Mouse (Mus musculus): ENCODE results near the gene Gm5152.
"Not testable (repeated sequence)": the region's sequence is repeated elsewhere in the genome, so short reads cannot be mapped to it uniquely, and the experiment has no call there.

The Gm5152 gene

DNA sequence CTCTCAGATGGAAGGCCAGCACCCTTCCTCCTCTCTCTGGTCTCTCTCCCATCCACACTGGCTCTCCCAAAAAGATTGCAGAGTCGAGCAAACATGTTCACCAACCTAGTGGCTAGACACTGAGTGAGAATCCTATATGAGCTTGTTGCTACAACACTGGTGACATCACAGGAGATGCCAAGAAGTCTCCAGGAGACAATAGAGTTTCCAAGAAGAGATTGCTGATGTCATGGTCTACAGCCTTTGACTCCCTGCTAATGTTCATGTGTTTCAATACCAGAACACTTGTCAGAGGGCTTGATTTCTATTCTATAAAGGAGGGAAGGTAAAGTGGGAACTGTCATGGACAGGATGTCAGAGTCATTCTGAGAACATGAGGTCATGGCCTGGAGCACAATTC, at the start of gene Gm5152:
TSS of gene Gm5152 (minus strand) at position 101 of the 400 bp plus-strand sequence.
- DNase-seq = not testable (repeated sequence)

DNA sequence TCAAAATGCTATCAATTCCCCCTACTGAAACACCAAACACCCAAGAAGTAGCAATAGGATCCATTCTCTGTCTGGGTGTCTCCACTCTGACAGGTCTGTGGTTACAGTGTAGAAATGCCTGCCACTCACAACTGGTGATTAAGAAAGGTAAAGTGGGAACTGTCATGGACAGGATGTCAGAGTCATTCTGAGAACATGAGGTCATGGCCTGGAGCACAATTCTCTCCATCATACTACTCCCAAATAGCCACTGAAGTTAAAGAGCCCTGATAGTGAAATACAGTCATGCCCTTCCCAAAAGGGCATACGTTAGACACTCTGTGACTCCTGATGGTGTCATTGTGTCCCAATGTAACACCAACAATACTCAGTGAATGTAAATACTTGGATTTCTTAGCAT, 8.4 kb upstream of the Gm5152 start:
- not testable (repeated sequence) for DNase-seq

- not testable (repeated sequence) for DNase-seq
These were observed 556 bp downstream of the Gm5152 start for GRCm38 (mm10) chr5:10245770-10246169.

DNA sequence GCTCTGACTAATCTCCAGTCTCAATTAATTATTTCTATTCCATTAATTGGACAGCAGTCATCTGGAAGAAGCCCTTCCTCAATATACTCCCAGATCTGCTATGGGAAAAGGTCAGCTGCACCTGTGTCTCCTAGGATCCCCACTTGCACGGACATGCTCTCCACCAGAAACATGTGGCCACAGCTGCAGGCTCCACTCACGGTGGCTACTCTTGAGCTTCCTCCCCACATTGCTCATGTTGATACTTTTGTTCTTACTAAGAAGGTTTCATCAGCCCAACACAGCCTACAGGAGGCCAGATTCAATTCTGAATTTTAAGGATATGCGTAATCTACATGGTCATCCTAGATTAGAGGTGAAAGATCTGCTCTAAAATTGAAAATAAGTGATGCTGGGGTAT, 5.9 kb downstream of the Gm5152 start:
- DNase-seq = not testable (repeated sequence)

DNA sequence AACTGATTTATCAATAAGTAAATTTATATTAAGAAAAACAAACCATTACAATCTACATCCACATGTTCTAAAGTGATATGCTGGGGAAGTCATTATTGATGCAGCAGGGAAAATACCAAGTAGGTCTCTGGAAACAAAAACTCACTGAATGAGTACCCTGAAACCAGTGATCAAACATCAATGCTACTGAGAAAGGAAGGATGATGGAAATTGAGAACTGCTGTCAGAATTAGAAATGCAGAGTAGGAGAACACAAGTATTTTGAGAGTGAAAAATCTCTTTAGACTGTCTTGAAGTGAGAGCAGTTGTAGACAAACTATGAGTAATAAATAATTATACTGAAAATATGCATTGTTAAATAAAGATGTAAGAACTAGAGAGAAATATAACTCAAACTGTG, 26.0 kb downstream of the Gm5152 start:
- DNase-seq = no peak

DNA sequence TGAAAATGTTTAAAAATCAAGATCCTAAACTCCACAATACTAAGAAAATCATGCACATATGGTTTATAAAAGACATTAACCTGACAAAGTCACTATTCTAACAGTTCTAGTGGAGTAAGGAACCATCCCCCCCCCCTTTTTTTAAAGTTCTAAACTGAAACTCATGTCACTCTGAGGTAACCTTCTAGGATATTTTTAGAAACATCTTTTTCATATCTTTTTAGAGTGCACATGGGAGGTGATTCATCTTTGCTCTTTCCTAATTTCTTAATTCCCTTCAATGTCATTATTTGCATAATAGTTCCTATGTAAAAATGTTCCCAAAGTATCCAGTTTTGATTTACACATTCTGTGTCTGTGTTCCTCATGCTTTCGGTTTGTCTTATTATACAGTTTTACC, 43.3 kb downstream of the Gm5152 start:
- no peak for DNase-seq

- no peak for DNase-seq
These were observed 49.4 kb downstream of the Gm5152 start for GRCm38 (mm10) chr5:10196880-10197279.

Measured in cerebellum, adult 8-10 months (tissue).